Mouse (Mus musculus): Measurements from ENCODE around the gene P3h2. TPM values are rescaled to one million over a fixed set of nuclear protein-coding genes. Genes with fewer than 3 reads are reported as not detected.

P3h2 gene
- total and polyA plus RNA-seq, 2 experiments from 2014 or later = 0.83 to 1.4 TPM

- H3K4me1 ChIP-seq (ENCODE audit: insufficient read depth, low read length) = no peaks in the 10 kb centered on the region
- TF ChIP-seq CTCF (IDR thresholded peaks at IDR 0.05; ENCODE audit: low read depth) = no peak
- no peak overlapping the region for H3K27ac ChIP-seq
- ATAC-seq (no peak), DNase-seq (ENCODE audit: low spot score) (no peak)
- no peak overlapping the region for H3K4me2 ChIP-seq (ENCODE audit: low read depth, low read length)
- no peaks in the 10 kb centered on the region for H3K27me3 ChIP-seq (ENCODE audit: insufficient read depth, low read length)
- H3K36me3 ChIP-seq (ENCODE audit: insufficient read depth, low read length) = no peaks in the 10 kb centered on the region
- H3K9ac ChIP-seq (replicated peaks; ENCODE audit: low read length) = no peak overlapping the region
- WGBS = 79% methylated on average over 5 of the region's 5 CpGs
- H3K4me3 ChIP-seq (ENCODE audit: low read length) = no peak overlapping the region
- H3K9me3 ChIP-seq (ENCODE audit: low read length) = no peaks in the 10 kb centered on the region
Measured at GRCm38 (mm10) chr16:25959929-25960328, 145.7 kb downstream of the P3h2 start.

GRCm38 (mm10) chr16:25958650-25959238, 146.8 kb downstream of the P3h2 start:
- Histone ChIP-seq H3K4me3 (ENCODE audit: low read length) (no peak overlapping the region), H3K4me2 (ENCODE audit: low read depth, low read length) (no peak overlapping the region), H3K27ac (no peak overlapping the region), H3K27me3 (ENCODE audit: insufficient read depth, low read length) (no peaks in the 10 kb centered on the region), H3K9ac (replicated peaks; ENCODE audit: low read length) (no peak overlapping the region), H3K9me3 (ENCODE audit: low read length) (no peaks in the 10 kb centered on the region), H3K36me3 (ENCODE audit: insufficient read depth, low read length) (no peaks in the 10 kb centered on the region), H3K4me1 (ENCODE audit: insufficient read depth, low read length) (no peaks in the 10 kb centered on the region)
- ATAC-seq (no peak), DNase-seq (ENCODE audit: low spot score) (no peak)
- 69% methylated on average over 7 of the region's 7 CpGs for WGBS
- no peak for TF ChIP-seq CTCF (IDR thresholded peaks at IDR 0.05; ENCODE audit: low read depth)

GRCm38 (mm10) chr16:25958213-25958612, 147.4 kb downstream of the P3h2 start:
- no peak overlapping the region for H3K9ac ChIP-seq (replicated peaks; ENCODE audit: low read length)
- H3K4me2 ChIP-seq (ENCODE audit: low read depth, low read length) = no peak overlapping the region
- no peaks in the 10 kb centered on the region for H3K4me1 ChIP-seq (ENCODE audit: insufficient read depth, low read length)
- no peak overlapping the region for H3K4me3 ChIP-seq (ENCODE audit: low read length)
- ATAC-seq (peak; percentile 89), DNase-seq (ENCODE audit: low spot score) (peak; percentile 46)
- WGBS = 54% methylated on average over 10 of the region's 10 CpGs
- no peak overlapping the region for H3K27ac ChIP-seq
- no peak for TF ChIP-seq CTCF (IDR thresholded peaks at IDR 0.05; ENCODE audit: low read depth)
- no peaks in the 10 kb centered on the region for H3K9me3 ChIP-seq (ENCODE audit: low read length)
- H3K36me3 ChIP-seq (ENCODE audit: insufficient read depth, low read length) = no peaks in the 10 kb centered on the region
- no peaks in the 10 kb centered on the region for H3K27me3 ChIP-seq (ENCODE audit: insufficient read depth, low read length)

GRCm38 (mm10) chr16:25956831-25957230, 148.8 kb downstream of the P3h2 start:
- no peak overlapping the region for H3K9ac ChIP-seq (replicated peaks; ENCODE audit: low read length)
- TF ChIP-seq CTCF (IDR thresholded peaks at IDR 0.05; ENCODE audit: low read depth) = no peak
- H3K4me2 ChIP-seq (ENCODE audit: low read depth, low read length) = no peak overlapping the region
- no peaks in the 10 kb centered on the region for H3K36me3 ChIP-seq (ENCODE audit: insufficient read depth, low read length)
- DNase-seq (ENCODE audit: low spot score) (no peak), ATAC-seq (no peak)
- 86% methylated on average over 6 of the region's 6 CpGs for WGBS
- H3K27ac ChIP-seq = no peak overlapping the region
- no peaks in the 10 kb centered on the region for H3K27me3 ChIP-seq (ENCODE audit: insufficient read depth, low read length)
- no peaks in the 10 kb centered on the region for H3K9me3 ChIP-seq (ENCODE audit: low read length)
- H3K4me3 ChIP-seq (ENCODE audit: low read length) = no peak overlapping the region
- no peaks in the 10 kb centered on the region for H3K4me1 ChIP-seq (ENCODE audit: insufficient read depth, low read length)

- DNase-seq (ENCODE audit: low spot score) (no peak), ATAC-seq (no peak)
- no peaks in the 10 kb centered on the region for H3K9me3 ChIP-seq (ENCODE audit: low read length)
- WGBS = 90% methylated on average over 3 of the region's 3 CpGs
- no peak overlapping the region for H3K27ac ChIP-seq
- no peaks in the 10 kb centered on the region for H3K36me3 ChIP-seq (ENCODE audit: insufficient read depth, low read length)
- no peaks in the 10 kb centered on the region for H3K27me3 ChIP-seq (ENCODE audit: insufficient read depth, low read length)
- TF ChIP-seq CTCF (IDR thresholded peaks at IDR 0.05; ENCODE audit: low read depth) = no peak
- H3K4me2 ChIP-seq (ENCODE audit: low read depth, low read length) = no peak overlapping the region
- H3K9ac ChIP-seq (replicated peaks; ENCODE audit: low read length) = no peak overlapping the region
- H3K4me1 ChIP-seq (ENCODE audit: insufficient read depth, low read length) = no peaks in the 10 kb centered on the region
- H3K4me3 ChIP-seq (ENCODE audit: low read length) = no peak overlapping the region
Measured at GRCm38 (mm10) chr16:25954614-25955013, 151.0 kb downstream of the P3h2 start.

GRCm38 (mm10) chr16:25953359-25953758, 152.2 kb downstream of the P3h2 start:
- no peak for DNase-seq (ENCODE audit: low spot score)
- H3K36me3 ChIP-seq (ENCODE audit: insufficient read depth, low read length) = no peaks in the 10 kb centered on the region
- whole genome bisulfite sequencing = 91% methylated on average over 5 of the region's 5 CpGs
- no peak overlapping the region for H3K4me2 ChIP-seq (ENCODE audit: low read depth, low read length)
- H3K9me3 ChIP-seq (ENCODE audit: low read length) = no peaks in the 10 kb centered on the region
- no peak overlapping the region for H3K4me3 ChIP-seq (ENCODE audit: low read length)
- no peak overlapping the region for H3K27ac ChIP-seq
- no peaks in the 10 kb centered on the region for H3K4me1 ChIP-seq (ENCODE audit: insufficient read depth, low read length)
- TF ChIP-seq CTCF (IDR thresholded peaks at IDR 0.05; ENCODE audit: low read depth) = no peak
- no peak for ATAC-seq
- no peaks in the 10 kb centered on the region for H3K27me3 ChIP-seq (ENCODE audit: insufficient read depth, low read length)
- no peak overlapping the region for H3K9ac ChIP-seq (replicated peaks; ENCODE audit: low read length)

- DNase-seq (ENCODE audit: low spot score) (peak; percentile 61), ATAC-seq (no peak)
- WGBS = 55% methylated on average over 2 of the region's 2 CpGs
- Histone ChIP-seq H3K4me2 (ENCODE audit: low read depth, low read length) (no peak overlapping the region), H3K9me3 (ENCODE audit: low read length) (no peaks in the 10 kb centered on the region), H3K27ac (no peak overlapping the region), H3K9ac (replicated peaks; ENCODE audit: low read length) (no peak overlapping the region), H3K4me3 (ENCODE audit: low read length) (no peak overlapping the region), H3K36me3 (ENCODE audit: insufficient read depth, low read length) (no peaks in the 10 kb centered on the region), H3K4me1 (ENCODE audit: insufficient read depth, low read length) (no peaks in the 10 kb centered on the region), H3K27me3 (ENCODE audit: insufficient read depth, low read length) (no peaks in the 10 kb centered on the region)
- peak; percentile 67 for TF ChIP-seq CTCF (IDR thresholded peaks at IDR 0.05; ENCODE audit: low read depth)
Measured at GRCm38 (mm10) chr16:25952005-25952404, 153.6 kb downstream of the P3h2 start.

Measured in hindbrain, postnatal 0 days (tissue).